Mouse (Mus musculus): Measurements from ENCODE around the gene Nphs1.
"Not testable (repeated sequence)": the region's sequence is repeated elsewhere in the genome, so short reads cannot be mapped to it uniquely, and the experiment has no call there.

Gene Nphs1

DNA sequence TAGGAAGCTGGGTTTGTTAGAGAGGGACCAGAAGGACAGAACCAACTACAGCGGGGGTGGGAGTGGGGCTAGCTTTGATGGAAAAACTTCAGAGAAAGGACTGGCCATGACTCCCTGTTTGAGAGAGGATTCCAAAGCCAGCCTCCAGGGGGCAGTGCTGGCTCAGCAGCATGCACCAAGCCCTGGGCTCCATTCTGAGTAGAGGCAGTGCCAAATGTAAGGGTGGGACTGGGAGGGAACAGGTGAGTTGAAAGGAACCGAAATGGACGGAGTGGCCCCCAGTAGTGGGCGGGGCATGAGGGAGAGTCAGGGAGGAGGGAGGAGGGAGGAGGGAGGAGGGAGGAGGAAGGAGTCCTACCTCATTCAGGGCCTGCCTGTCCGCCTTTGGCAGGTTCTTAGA lies 17.4 kb upstream of the Nphs1 start:
- DNase-seq (ENCODE audit: extremely low spot score), result no peak

DNA sequence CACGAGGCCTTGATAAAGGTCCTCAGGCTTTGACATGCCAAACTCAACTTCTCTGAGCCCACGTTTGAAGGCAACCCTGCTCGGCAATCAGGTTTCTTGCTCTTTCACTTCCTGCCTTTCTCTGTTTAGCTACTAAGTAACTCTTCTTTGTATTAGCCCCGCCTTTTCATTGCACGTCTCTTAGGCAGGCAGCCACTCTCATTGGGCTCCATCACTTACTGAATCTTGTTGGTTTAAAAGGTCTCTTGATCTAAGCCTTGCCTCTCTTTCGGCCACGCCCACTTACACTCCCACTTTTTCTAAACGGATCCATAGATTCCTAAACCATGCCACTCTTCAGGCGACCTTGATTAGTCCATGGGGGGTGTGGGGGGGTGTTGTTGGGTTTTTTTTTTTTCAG lies 14.4 kb upstream of the Nphs1 start:
- DNase-seq (ENCODE audit: extremely low spot score), result no peak

DNA sequence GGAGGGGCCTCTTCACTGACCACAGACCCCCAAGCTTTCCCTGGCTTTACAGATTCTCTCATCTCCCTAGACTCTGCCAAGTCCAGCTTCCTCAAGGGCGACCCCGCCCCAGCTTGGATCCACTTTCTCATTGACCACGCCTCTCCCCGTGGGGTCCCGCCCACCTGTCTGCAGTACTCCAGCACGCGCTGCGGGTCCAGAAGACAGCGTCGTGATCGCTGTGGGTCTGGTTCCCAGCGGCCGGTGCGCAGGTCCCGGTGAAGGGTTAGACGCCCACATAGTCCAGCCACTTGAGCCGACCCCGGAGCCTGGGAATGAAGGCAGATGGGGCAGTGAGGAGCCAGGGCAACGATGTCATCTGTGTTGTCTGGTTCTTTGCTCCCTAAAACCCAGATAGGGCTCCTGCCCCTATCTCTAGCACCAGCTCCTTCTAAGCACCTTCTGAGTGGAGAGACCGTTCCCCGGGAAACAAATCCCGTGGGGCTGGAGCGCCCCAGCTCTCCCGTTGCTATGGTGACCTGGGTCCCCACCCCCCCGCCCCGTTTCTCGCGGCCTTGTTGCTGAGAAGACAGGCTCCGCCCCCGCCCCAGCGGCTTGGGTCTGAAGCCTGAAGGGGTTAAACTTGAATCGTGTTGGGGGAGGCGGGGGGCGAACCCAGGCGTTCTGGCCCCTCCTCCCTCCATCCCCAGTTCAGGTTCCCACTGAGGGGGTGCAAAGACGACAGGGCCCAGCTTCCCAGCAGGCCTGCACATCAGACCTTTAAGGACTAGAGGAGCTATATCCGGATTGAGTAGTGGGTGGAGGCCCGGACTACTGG lies 13.8 kb upstream of the Nphs1 start:
- DNase-seq (ENCODE audit: extremely low spot score), result peak; percentile 53

DNA sequence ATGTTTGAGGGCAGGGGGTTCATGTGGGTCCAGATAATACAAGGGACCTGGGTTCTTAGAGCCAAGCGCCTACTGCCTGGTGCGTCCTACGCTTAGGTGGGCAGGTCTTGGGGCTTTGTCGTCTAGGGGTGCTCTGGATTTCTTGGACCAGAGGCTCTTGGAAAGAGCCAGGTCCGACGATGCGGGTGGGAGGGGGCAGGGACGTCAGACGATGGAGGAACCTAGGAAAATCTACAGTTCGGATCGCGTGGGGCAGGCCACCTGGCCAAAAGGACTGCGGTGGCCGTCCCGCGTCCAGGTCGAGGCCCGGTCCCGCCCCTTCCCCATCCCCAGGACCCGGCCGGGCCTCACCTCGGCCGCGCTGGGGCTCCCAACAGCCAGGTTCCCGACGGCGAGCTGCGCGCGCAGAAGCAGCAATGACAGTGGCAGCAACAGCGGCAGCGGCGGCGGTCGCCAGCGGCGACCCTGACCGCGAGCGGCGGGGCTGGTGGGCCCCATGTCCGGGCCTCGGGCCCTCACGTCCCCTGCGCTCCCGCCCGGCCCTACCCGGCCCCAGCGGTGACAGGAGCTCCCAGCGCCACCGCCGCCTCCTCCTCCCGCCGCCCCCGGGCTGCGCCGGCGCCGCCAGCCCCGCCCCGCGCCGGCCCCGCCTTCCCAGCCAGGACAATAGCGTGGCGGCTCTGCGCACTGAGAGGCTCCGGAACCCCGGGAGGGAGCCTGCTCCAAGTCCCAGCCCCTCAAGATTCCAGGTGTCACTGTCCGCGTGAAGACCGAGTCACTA lies 13.0 kb upstream of the Nphs1 start, which contains the start of gene Aplp1:
Aplp1 (minus strand) TSS at position 565 of the 781 bp plus-strand sequence.
- DNase-seq (ENCODE audit: extremely low spot score), result peak; percentile 67

DNA sequence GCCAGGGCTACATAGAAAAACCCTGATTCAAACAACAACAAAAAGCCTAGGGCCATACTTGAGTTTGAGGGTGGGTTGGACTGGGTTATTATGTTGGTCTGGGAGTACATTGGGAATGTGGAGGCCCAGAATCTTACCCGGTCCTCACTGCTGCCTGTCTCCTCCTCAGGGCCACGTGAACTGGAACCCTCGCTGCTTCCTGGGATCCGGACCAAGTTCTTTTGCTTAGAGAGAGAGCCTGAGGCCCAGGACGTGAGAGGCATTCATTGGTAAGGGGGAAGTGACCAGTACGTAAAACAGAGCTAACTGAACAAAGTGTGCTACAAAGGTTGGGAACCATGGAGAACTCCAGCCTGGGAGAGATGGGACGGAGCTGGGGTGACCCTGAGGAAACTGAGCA lies 7.9 kb upstream of the Nphs1 start:
- DNase-seq (ENCODE audit: extremely low spot score), result no peak

DNA sequence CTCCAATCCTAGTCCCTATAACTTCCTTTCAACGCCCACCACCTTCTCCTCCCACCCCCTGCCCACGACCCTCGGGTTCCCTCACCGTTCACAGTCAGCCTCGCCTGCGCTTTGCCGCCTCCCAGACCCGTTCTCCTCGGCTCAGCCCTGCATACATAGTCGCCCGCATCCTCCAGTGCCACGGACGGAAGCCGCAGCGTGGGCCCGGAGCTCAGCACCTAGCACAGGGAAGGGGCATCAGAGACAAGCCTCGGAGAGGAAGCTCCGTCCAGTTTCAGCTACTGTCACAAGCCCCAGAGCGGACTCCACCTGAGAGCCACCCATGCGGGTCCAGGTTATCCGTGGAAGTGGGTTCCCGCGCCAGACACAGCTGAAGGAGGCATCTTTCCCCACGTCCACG lies 4.8 kb upstream of the Nphs1 start:
- no peak for DNase-seq (ENCODE audit: extremely low spot score)

DNA sequence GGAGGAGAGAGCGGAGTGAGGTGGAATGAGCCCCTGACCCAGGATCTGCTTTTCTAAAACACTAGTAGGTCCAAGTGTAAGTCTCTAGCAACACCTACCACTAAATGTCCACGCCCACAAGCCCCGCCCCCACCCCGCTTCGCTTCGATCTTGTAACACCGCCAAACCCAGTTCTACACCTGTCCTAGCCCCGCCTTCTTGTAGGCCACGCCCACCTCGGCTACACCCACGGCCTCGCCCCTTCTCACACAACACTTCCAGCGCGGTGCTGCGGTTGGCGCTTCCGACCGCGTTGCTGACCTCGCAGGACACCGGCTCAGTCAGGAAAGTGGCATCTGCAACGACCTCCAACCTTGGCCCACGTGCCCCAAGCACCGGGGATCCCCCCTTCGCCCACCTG lies 4.3 kb upstream of the Nphs1 start:
- DNase-seq (ENCODE audit: extremely low spot score), result no peak

DNA sequence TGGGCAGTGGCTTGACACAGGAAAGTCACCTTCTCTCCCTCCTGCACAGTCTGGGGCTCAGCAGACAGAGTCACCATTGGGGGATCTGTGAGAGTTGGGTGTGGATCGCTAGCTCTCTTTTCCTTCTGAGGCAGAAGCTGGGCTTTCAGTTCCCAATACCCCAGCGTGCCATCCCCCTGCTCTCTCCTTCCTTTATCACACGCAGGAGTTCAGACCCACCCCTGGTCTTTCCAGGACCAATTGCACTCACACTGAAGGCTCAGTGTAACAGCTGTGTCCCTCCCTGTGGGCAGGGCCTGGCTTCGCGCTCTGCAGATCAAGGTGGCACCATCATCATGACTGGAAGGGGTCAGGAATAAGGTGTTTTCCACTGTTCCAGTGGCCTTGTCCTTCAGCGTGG lies 3.9 kb upstream of the Nphs1 start:
- DNase-seq (ENCODE audit: extremely low spot score), result no peak

DNA sequence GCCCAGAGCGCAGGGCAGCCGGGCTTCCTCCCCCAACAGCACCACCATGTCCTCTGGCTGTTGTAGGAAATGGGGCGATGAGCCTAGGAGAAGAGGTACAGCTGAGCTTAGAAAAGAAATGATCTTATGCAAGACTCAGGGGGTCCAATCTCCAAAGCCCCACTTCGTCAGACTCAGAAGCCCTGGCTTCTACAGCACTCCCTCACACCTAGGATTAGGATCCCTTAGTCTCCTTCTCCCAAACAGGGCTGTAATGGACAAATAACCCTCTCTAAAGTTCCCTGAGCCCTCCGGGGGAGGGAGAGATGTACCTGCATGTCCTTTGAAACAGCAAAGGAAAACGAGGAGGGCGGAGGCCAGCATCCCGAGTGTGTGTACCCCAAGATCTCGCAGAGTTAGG lies 1.6 kb upstream of the Nphs1 start:
- no peak for DNase-seq (ENCODE audit: extremely low spot score)

DNA sequence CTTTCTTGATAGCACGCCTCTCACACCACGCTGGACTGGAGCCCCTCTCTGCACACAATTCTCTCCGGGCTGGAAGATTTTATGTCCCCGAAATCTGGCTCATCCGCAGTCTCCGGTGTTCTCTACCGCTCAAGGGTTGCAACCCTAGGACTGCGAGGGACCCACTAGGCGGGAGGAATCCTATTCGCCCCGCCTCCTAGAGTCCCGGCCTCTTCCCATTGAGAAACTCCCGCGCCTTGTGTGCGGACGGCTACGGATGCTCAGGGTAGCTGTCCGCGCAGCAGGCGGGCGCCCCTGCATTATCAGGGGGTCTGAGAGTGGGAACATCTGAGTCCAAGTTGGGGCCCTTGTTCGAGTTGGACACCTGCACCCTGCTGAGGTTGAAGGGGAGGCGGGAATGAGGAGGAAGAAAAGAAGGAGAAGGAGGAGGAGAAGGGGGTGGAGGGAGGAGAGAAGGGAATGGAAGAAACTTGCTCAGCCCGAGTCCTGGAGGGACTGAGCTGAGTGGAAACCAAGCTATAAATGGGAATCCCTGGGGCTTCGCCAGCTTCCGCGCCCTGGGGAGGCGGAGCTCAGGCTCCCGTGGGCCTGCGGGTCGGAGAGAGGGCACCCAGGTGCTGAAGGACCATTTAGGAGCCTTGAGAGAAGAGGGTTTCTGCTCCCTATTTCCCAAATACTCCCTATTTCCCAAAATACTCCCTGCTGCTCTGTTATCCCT lies 1.0 kb upstream of the Nphs1 start:
- DNase-seq (ENCODE audit: extremely low spot score), result no peak

DNA sequence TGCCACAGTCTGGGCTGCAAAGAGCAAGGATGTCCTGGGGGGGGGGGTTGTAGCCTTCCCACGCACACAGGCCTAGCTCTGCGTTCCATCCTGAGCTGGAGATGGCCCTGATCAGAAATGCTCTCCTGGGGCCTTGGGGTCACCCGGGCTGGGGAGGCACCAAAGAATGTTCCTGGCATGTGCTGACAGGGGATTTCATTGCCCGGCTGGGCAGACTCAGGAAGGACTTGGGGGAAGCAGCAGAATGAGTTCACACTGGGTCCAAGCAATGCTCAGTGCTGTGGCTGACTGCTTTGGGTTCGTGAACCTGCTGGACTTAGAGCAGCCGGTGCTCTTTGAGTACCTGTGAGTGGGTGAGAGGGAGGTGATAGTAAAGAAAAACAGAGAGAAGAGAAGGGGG lies 1.4 kb downstream of the Nphs1 start:
- no peak for DNase-seq (ENCODE audit: extremely low spot score)

DNA sequence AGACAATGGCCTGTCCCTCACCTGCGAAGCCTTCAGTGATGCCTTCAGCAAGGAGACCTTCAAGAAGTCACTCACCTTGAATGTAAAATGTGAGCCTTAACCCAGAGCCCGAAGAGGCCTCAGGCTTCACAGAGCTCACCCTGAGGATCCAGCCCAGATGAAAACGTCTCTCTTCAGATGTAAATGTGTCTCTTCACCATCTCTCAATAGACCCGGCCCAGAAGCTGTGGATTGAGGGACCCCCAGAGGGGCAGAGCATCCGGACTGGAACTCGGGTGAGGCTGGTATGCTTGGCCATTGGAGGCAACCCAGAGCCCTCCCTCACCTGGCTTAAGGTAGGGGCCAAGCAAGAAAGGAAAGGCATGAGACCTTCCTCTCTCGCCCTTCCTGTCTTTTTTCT lies 5.5 kb downstream of the Nphs1 start:
- no peak for DNase-seq (ENCODE audit: extremely low spot score)

DNA sequence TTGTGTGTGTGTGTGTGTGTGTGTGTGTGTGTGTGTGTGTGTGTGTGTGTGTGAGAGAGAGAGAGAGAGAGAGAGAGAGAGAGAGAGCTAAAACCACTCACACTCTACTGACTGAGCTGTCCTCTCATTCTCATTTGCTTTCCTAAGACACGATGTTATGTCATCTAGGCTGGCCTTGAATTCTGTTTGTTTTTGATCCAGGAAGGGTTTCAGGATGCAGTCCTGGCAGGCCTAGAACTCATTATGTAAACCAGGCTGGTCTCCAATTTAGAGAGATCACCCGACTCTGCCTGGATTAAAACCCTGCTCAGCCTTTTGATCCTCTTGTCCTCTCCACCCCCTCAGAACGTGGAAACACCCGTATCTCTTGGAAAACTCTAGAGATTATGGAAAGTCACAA lies 5.9 kb downstream of the Nphs1 start:
- DNase-seq (ENCODE audit: extremely low spot score), result no peak

DNA sequence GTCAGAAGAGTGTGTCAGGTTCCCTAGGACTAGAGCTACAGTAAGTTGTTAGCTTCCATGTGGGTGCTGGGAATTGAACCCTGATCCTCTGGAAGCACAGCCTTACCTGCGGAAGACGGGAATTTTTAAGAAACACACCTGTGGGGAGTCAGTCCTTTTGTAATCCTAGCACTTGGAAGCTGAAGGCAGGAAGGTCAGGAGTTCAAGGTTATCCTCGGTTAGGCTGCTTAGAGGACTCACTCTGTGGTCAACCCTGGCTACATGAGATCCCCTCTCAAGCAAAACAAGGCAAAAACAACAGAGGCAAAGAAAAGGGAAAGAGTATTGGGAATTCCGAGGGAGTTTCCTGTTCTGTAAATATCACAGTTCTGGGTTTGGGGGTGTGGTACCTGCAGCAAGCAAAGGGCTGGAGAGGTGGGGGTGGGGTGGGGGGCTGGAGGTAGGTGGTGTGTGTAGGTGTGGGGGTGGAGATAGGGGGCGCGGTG lies 6.7 kb downstream of the Nphs1 start:
- DNase-seq (ENCODE audit: extremely low spot score), result no peak

DNA sequence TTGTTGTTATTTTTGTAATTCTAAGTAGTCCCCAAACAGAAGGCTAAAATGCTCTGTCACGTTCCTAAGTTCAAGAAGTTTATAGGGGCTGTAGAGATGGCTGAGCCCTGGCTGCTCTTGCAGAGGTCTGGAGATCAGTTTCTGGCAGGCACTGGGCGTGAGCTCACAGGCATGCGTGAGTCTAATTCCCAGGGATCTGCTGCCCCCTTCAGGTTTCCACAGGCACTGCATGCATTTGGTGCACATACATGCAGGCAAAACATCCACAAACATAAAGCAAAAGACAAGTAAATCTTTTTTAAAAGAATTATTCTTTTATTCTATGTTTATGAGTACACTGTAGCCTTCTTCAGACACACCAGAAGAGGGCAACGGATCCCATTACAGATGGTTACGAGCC lies 14.3 kb downstream of the Nphs1 start:
- no peak for DNase-seq (ENCODE audit: extremely low spot score)

DNA sequence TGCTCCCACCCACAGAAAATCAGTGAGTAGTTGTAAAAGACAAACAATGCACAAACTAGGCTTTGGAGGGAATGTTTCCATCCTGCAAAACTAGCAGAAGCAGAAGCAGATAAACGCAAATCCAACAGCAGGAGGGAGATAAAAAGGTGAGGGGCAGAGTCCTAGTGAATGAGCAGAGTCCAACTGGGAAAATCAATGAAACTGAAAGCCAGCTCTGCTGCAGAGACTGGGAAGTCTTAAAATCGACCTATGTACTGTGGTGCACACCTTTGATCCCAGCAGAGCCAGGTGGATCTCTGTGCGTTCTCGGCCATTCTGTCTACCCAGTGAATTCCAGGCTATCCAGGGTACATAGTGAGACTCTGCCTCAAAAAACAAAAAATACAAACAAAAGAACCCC lies 16.9 kb downstream of the Nphs1 start:
- DNase-seq (ENCODE audit: extremely low spot score), result no peak

DNA sequence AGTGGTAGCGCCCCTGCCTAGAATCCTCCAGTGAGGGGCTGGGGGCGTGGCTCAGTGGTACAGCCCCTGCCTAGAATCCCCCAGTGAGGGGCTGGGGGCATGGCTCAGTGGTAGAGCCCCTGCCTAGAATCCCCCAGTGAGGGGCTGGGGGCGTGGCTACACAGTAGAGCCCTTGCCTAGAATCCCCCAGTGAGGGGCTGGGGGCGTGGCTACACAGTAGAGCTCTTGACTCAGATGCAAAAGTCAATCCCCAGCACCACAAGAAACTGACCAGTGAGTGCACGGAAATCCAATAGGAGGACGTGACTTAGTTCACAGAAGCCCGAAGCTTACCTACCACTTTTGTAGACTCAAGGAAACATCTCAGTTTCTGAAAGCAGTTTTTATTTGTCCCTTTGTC lies 18.0 kb downstream of the Nphs1 start:
- not testable (repeated sequence) for DNase-seq (ENCODE audit: extremely low spot score)

DNA sequence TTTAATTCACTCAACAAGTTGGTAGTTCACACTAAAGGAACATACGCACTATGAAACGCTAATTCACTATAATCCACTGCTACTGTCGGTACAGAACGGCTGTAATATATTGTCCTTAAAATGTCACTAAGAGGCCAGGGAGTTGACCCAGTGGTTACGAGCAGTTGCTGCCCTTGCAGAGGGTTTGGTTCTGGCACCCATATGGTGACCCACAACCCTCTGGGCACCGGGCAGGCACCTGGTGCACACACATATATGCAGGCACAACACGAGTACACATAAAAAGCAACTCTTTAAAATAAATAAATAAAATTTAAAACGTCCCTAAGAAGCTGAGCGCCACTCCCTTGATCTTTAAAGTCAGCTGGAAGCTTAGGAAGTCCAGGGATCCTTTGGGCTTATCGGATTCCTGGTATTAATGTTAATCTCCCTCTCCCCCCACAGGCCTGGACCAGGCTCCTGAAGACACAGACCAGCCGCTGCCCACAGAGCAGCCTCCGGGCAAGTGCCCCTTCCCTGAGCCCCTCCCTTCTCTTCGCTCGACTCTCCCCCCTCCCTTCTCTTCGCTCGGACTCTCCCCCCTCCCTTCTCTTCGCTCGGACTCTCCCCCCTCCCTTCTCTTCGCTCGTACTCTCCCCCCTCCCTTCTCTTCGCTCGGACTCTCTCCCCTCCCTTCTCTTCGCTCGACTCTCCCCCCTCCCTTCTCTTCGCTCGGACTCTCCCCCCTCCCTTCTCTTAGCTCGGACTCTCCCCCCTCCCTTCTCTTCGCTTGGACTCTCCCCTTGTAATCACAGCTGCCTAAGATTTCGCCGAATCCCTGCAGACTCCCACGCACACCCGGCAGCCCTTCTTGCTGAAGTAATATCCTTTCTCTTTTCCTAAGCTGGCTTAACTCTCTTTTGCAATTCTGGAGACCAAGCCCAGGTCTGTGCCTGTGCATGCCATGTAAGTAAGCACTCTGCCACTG lies 19.6 kb downstream of the Nphs1 start:
- DNase-seq (ENCODE audit: extremely low spot score), result no peak

DNA sequence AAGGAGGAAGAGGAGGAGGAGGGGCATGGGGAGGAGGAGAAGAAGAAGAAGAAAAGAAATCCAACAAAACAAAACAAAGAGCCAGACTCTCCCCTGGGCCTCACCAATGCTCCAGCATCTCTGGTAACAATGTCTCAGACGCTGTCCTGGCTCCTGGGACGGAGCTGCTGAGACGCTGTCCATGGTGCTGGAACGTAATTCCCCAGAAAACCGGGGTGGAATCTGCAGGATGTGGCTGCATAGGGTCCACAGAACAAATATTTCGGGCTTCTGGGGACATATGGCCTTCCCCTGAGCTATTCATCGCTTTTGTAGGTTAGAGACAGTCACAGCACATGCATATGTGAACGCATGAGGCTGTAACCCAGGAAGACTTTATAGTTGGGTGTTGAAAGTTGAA lies 26.1 kb downstream of the Nphs1 start:
- peak; percentile 45 for DNase-seq (ENCODE audit: extremely low spot score)

DNA sequence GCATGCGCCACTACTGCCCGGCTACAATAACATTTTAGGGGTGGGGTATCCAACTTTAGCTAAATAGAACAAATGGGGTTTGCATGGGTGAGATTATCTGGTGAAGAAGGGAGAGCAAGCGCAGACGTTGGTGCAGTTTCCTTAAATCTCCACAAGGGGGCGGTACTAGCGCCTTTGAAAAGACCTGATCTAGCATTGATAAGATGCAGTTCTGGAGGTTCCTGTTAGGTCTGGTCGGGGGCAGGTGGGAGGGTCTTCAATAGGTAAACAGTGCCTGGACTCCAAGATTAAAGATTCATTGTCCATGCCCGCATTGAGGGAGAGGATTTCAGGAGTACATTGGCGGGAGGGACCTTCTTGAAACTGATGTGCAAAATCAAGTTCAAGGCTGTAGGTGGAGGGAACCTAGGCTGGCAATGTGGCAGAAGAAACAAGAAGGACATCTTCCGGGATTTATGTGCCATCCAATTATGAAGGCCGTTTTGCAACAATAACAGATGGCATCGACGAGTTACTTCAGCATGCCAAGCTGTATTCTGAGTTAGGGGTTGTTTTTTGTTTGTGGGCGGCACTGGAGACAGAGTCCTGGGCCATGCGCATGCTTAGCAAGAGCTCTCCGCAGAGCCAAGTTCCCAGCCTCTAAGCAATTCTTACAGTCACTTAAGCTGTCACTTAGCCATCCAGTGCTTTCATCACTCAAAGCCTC lies 32.3 kb downstream of the Nphs1 start:
- DNase-seq (ENCODE audit: extremely low spot score), result peak; percentile 44

DNA sequence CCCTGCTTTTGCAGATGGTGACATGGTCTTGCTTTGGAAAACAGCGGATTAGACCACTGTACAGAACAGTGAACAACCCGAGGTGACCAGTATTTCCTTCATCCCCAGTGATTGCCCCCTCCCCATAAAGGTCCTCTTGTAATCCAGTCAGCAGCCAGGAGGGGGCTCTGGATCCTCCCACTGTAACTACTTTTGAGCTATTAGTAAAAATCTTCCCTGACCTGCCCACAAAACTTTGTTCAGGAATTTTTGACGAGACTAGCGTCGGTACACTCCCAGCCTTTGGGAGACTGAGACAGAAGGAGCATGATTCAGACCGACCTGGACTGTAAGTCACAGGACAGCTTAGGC lies 32.8 kb downstream of the Nphs1 start:
- DNase-seq (ENCODE audit: extremely low spot score), result no peak

Data from embryo, embryonic 9.5 days (tissue).